Mouse (Mus musculus): Measurements from ENCODE around the gene Dcaf11.

DNA sequence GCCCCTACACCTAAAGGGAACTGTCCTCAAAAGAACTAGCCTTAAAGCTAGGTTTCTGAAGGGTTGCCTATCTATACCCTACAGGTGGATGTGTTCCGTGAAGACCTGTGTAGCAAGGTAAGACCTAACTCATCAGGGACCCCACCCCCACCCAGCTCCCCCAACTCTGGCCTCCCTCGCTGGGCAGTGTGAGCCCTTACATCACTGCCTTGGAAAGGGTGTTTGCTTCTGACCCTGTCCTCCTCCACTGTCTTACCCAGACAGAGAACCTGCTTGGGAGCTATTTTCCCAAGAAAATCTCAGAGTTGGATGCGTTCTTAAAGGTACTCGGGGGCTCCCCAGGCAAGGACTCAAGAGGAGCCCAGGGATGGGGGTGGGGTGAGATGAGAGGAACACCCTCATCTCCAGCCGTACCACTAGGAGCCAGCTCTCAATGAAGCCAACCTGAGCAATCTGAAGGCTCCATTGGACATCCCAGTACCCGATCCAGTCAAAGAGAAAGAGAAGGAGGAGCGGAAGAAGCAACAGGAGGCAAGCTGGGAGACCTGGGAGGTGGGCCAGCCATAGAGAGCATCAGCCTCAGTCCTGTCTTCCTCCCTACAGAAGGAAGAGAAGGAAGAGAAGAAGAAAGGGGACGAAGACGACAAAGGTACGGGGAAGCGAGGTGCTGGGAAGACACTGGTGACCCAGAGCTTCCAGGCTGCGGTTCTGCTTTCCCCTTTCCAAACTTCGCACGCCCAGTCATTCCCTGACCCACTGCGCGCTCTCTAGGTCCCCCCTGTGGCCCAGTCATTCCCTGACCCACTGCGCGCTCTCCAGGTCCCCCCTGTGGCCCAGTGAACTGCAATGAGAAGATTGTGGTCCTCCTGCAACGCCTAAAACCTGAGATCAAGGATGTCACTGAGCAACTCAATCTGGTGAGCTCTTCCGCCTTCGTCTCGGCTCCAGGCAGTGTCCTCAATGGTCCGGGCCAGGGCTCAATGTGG, 20.0 kb downstream of the Dcaf11 start:
- 0 out of 2 replicates have a peak, but pooled peaks have one; percentile 5 for TF ChIP-seq CTCF (IDR thresholded peaks at IDR 0.05; ENCODE audit: extremely low read depth, insufficient read length, insufficient replicate concordance, low read depth, low read length)
- TF ChIP-seq POLR2A (IDR thresholded peaks at IDR 0.05; ENCODE audit: low read depth, low read length), result no peak

Data from small intestine, adult 2 months (tissue).